Mouse (Mus musculus) forebrain, embryonic 14.5 days (tissue): ENCODE measurements around the gene Ero1lb. TPM values are rescaled to one million over a fixed set of nuclear protein-coding genes. Genes with fewer than 3 reads are reported as not detected.
"Not testable (repeated sequence)": the region's sequence is repeated elsewhere in the genome, so short reads cannot be mapped to it uniquely, and the experiment has no call there.

Experiments
- ATAC-seq: fragments of 200-750 bp; cut with Nextera tagmentation; 2 replicates; pipeline ENCODE4 v1.8.0; 2017; ENCODE audit warnings: mild to moderate bottlenecking, moderate library complexity
- DNase-seq: peaks from one replicate; pipeline ENCODE4 v3.0.0-alpha.2; 2015; ENCODE audit warnings: low spot score
- H3K27ac ChIP-seq: fragments of 300-500 bp; sonication (generic); 2 replicates; pipeline ENCODE4 v1.5.1; 2014; ENCODE audit warnings: low read depth, mild to moderate bottlenecking, control low read depth, low read length, moderate library complexity
- H3K27me3 ChIP-seq: fragments of 300-500 bp; sonication (generic); replicated peaks from 2 replicates; pipeline ENCODE4 v1.6.1; 2014; ENCODE audit warnings: low read length, control low read depth, mixed read lengths; ENCODE audit not compliant: control insufficient read depth, insufficient read depth
- H3K36me3 ChIP-seq: fragments of 300-500 bp; sonication (generic); 2 replicates; pipeline ENCODE4 v1.6.1; 2014; ENCODE audit warnings: low read length, control low read depth; ENCODE audit not compliant: control insufficient read depth, insufficient read depth
- H3K4me1 ChIP-seq: fragments of 300-500 bp; sonication (generic); 2 replicates; pipeline ENCODE4 v1.6.1; 2014; ENCODE audit warnings: antibody characterized with exemption, low read length, control low read depth; ENCODE audit not compliant: control insufficient read depth, insufficient read depth
- H3K4me2 ChIP-seq: fragments of 300-500 bp; sonication (generic); 2 replicates; pipeline ENCODE4 v1.6.1; 2014; ENCODE audit warnings: mild to moderate bottlenecking, control low read depth, low read length
- H3K4me3 ChIP-seq: fragments of 300-500 bp; sonication (generic); 2 replicates; pipeline ENCODE4 v1.5.1; 2014; ENCODE audit warnings: low read depth, low read length, control low read depth
- H3K9ac ChIP-seq: fragments of 300-500 bp; sonication (generic); 2 replicates; pipeline ENCODE4 v1.6.1; 2014; ENCODE audit warnings: mild to moderate bottlenecking, low read length, control low read depth, moderate library complexity
- H3K9me3 ChIP-seq: fragments of 300-500 bp; sonication (generic); replicated peaks from 2 replicates; pipeline ENCODE4 v1.6.1; 2016; ENCODE audit warnings: low read length, control low read depth, mixed read lengths; ENCODE audit not compliant: control insufficient read depth
- WGBS: fragments of 180-500 bp; shearing (Covaris S2); extraction: QIAGEN DNeasy Blood & Tissue Kit; methylation state at CpG from one replicate; pipeline ENCODE4 v1.1.7; 2014; 5-methylcytosine and 5-hydroxymethylcytosine counted together
- polyA plus RNA-seq: library from polyadenylated mRNA; unstranded; fragments of >200 nt; fragmentation: Nextera tagmentation; extraction: Ambion mirVana; gene quantifications from 2 replicates; pipeline ENCODE4 v1.2.1, GENCODE M21; 2014

The Ero1lb gene
- polyA plus RNA-seq, 1 experiment from 2014 or later, result 10.4 TPM

DNA sequence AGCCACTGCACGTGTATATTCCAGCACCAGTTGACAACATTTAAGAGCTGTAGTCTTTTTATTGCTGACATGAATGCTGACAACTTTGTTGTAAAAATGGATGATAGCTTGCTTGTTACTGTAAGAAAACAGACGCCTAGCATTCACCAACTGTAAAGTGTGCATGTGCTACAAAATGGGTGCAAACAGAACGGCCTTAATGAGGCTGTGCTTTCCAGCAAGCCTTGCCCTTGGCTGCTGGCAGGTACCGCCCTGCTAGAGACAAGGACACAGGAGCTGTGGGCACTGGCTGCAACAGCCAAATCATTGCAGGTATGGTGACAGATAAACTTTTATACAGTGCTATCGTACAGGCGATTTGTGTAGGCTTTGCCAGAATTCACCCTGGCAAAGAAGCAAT lies 48.4 kb downstream of the Ero1lb start:
- H3K4me1 ChIP-seq, H3K4me3 ChIP-seq, H3K9ac ChIP-seq, H3K27me3 ChIP-seq, DNase-seq, H3K27ac ChIP-seq, ATAC-seq, H3K9me3 ChIP-seq, H3K4me2 ChIP-seq: not testable (repeated sequence)
- WGBS, result 93% methylated on average over 5 of the region's 6 CpGs
- peaks cover 30% of the 10 kb centered on the region for H3K36me3 ChIP-seq

DNA sequence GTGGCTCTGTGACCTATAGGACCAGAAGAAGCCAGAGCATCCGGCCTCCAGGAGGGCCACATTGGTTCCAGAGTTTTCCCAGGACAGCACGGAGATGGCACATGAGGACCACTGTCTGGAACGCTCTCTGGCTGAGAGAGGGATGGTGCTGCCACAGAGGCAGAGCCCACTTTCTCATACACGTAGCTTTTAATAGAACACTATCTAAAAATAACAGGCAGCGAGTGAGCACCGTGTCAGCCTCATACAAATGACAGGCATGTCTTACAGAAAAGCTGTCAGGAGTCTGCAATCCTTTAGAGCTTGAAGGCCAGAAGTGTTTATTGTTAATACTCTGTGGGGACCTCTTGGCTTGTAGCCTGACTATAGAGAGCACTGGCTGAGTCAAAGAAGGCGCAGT lies 48.9 kb downstream of the Ero1lb start:
- H3K9me3 ChIP-seq, H3K4me2 ChIP-seq, H3K27me3 ChIP-seq, H3K4me1 ChIP-seq, ATAC-seq, H3K27ac ChIP-seq, DNase-seq, H3K4me3 ChIP-seq, H3K9ac ChIP-seq: not testable (repeated sequence)
- 84% methylated on average over 7 of the region's 7 CpGs for WGBS
- H3K36me3 ChIP-seq, result peaks cover 36% of the 10 kb centered on the region

DNA sequence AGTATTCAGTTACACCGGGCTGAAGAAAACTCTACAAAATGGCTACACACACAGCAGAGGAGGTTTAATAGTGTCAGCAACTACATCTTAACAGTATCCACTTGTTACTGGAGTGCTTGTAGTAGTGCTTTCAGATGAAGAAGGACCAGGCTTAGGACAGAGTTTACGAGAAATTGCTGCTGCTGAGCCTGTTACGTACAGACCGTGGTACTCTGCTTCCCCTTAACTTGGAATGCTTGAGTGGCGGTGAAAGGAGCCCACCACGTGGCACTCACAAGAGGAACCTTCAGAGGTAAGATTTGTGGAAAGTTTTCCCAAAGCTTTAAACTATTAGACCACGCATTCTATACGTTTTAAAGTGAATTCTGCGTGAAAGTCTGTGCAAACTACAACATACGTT lies 49.3 kb downstream of the Ero1lb start:
- not testable (repeated sequence) for H3K27me3 ChIP-seq, H3K4me1 ChIP-seq, H3K9me3 ChIP-seq, H3K4me2 ChIP-seq, DNase-seq, H3K27ac ChIP-seq, H3K9ac ChIP-seq, H3K4me3 ChIP-seq, ATAC-seq
- 90% methylated on average over 10 of the region's 10 CpGs for WGBS
- peaks cover 36% of the 10 kb centered on the region for H3K36me3 ChIP-seq

DNA sequence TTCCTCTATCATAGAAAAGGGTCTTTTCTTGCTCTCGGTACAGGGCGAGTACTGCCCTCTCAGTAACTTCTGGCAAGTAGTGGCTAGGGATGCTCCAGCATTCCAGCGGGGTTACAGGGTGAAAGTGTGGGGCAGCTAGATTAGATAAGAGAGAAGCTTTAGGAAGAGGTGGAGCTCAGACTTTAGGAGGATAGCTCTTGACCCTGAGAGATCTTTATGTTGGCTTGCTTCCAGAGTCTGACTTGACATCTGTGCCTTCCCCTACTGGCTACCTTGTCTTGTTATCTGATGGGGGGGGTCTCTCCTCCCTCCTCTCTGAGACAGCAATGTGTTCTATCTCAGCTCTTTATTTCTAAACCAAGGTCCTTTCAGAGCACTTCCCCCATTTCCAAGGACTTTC lies 50.8 kb downstream of the Ero1lb start:
- not testable (repeated sequence) for H3K4me1 ChIP-seq, H3K9ac ChIP-seq, H3K9me3 ChIP-seq, DNase-seq, H3K4me2 ChIP-seq, ATAC-seq, H3K27ac ChIP-seq, H3K27me3 ChIP-seq, H3K4me3 ChIP-seq
- peaks cover 48% of the 10 kb centered on the region for H3K36me3 ChIP-seq
- 97% methylated on average over 3 of the region's 3 CpGs for WGBS

DNA sequence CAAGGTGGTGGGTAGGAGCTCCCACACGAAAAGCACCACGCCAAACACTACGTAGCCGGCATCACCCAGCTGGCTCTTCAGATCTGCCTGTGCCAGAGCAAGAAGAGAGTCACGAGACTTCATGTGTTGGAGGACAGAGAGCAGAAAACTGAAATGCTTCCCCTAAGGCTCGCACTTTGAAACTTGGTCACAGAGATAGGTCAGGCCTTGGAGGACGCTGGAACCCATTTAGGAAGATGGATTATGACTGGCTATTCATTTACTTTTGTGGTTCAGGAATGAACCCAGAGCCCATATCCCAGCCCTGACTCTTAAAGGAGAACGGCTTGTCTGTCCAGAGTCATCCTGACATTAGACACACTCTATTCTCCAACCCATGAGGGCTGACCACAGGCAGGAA lies 54.1 kb downstream of the Ero1lb start:
- 92% methylated on average over 8 of the region's 8 CpGs for WGBS
- H3K9me3 ChIP-seq, H3K27me3 ChIP-seq, ATAC-seq, DNase-seq, H3K27ac ChIP-seq, H3K9ac ChIP-seq, H3K4me1 ChIP-seq, H3K4me2 ChIP-seq, H3K4me3 ChIP-seq: not testable (repeated sequence)
- peaks cover 48% of the 10 kb centered on the region for H3K36me3 ChIP-seq

DNA sequence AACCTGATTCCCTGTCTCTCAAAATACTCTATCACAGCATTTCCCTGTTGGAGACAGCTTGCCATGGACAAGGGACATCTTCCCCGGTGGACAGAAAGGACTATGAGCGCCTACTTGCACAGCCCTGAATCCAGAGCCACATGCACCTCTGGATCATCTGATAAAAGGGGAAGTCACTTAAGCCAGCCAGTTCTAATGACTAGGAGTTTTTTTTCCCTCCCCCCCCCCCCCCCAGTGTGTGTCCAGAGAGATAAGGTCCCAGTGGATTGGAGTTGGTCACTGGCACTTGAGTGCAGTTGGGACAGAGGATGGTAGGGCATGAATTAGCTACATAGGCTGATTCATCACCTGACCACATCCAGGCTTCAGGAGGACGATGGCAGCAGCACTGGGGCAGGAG lies 60.4 kb downstream of the Ero1lb start:
- WGBS, result 100% methylated on average over 3 of the region's 3 CpGs
- H3K4me3 ChIP-seq, H3K4me1 ChIP-seq, H3K27ac ChIP-seq, H3K9ac ChIP-seq, ATAC-seq, H3K4me2 ChIP-seq, DNase-seq, H3K27me3 ChIP-seq, H3K9me3 ChIP-seq: not testable (repeated sequence)
- H3K36me3 ChIP-seq, result peaks cover 17% of the 10 kb centered on the region

DNA sequence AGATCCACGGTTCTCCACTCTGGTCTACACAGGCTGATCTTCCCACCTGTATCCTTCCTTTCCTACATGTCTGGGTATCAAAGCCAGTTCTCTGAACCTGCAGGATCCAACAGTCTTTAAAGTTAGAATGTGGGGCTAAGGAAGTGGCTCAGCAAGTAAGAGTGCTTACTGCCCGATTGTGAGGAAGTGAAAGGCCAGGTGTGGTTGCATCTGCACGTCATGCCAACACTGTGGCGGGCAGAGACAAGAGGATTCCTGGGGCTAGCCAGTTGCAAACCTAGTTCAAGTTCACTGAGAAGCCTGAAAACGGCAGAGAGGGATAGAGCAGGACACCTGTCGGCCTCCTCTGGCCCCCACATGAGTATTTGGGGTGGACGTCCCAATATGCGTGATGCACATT lies 62.1 kb downstream of the Ero1lb start:
- ATAC-seq, H3K27me3 ChIP-seq, H3K9ac ChIP-seq, DNase-seq, H3K27ac ChIP-seq, H3K36me3 ChIP-seq, H3K4me2 ChIP-seq, H3K4me1 ChIP-seq, H3K9me3 ChIP-seq, H3K4me3 ChIP-seq: not testable (repeated sequence)
- WGBS, result 93% methylated on average over 8 of the region's 8 CpGs

DNA sequence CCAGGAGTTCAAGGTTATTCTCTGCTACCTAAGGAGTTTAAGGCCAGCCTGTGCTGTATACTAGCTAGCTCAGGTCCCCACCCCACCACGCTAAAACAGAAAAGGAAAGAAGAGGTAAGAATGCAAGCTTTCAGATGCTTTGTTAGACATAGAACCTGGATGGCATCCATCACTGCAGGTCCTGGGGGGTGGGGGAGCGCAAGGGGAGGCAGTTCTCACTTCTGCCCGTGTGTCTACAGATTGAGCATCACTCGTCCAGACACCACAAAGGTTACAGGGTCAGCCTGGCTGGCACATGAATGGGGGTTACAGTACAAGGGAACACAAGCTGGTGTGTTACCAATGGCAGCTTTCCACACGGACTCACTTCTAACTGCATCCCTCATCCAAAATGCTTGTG lies 62.5 kb downstream of the Ero1lb start:
- not testable (repeated sequence) for H3K4me1 ChIP-seq, H3K36me3 ChIP-seq, H3K4me2 ChIP-seq, H3K9me3 ChIP-seq, ATAC-seq, H3K9ac ChIP-seq, H3K4me3 ChIP-seq, H3K27ac ChIP-seq, H3K27me3 ChIP-seq, DNase-seq
- WGBS, result 87% methylated on average over 5 of the region's 5 CpGs

DNA sequence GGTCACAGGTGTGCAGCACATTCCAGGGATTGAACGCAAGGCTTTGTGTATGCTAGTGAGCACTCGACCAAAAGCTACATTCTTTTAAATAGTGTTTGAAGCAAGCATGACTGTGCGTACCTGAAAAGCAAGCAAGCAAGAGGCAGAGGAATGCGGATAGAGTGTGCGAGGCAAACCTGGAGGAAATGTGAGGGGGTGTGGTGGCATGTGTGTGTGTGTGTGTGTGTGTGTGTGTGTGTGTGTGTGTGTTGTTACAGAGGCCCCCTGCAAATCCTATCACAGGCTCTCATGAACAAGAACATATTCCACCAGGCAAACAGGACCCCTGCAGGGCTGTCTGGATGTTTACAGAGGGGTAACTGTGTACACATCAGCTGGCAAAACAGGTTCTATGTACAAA lies 64.6 kb downstream of the Ero1lb start:
- not testable (repeated sequence) for H3K9me3 ChIP-seq, H3K9ac ChIP-seq, H3K27ac ChIP-seq, H3K4me1 ChIP-seq, DNase-seq, H3K36me3 ChIP-seq, H3K4me3 ChIP-seq, H3K4me2 ChIP-seq, H3K27me3 ChIP-seq, ATAC-seq
- WGBS, result 97% methylated on average over 5 of the region's 5 CpGs
